Mouse (Mus musculus): Measurements from ENCODE around the gene Eif5b.
A peak's percentile ranks its signal among the peaks of the same experiment; 100 is the strongest.
"Not testable (repeated sequence)": the region's sequence is repeated elsewhere in the genome, so short reads cannot be mapped to it uniquely, and the experiment has no call there.

Eif5b gene

DNA sequence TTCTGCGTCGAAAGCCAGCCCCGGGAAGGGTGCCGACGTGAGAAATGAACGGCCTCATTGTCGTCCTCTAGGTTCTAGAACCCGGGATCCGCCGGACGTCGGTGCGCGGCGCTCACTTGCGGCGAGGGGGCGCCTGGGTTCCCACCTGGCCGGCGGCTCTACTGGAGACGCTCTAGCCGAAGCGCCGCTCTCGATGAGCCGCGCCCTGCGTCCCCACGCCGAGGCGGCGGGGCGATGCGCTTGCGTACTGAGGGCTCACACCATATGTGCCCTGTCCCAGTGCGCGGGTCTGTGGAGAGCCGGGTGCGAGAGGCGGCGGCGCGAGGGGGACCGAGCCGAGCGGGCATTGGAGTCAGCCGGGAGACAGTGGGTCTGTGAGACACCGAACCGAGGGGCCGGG, at the start of gene Eif5b, which contains the start of gene Txndc9:
Gene Eif5b (plus strand): TSS at position 144 of the 400 bp plus-strand sequence.
Gene Txndc9 (minus strand): TSS at position 27 of the 400 bp plus-strand sequence.
- DNase-seq (ENCODE audit: low spot score): peak; percentile 94

DNA sequence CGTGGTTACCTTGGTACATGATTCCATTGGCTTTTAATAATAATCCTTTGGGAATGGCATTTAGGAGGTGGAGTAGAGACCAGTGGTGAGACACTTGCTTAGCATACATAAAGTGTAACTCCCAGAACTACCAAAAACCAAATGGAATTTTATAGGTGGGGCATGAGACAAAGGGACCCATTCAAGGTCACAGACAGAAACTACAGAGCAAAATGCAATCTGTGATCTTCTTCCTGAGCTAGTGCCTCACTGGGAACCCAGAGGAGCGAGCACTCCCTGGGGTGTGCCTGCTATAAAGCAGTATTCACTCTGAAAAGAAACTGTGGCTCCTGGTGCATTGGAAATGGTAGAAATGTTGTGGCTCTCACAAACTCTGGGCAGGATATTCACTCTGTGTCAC, 48.9 kb upstream of the Eif5b start:
- no peak for DNase-seq (ENCODE audit: low spot score)

DNA sequence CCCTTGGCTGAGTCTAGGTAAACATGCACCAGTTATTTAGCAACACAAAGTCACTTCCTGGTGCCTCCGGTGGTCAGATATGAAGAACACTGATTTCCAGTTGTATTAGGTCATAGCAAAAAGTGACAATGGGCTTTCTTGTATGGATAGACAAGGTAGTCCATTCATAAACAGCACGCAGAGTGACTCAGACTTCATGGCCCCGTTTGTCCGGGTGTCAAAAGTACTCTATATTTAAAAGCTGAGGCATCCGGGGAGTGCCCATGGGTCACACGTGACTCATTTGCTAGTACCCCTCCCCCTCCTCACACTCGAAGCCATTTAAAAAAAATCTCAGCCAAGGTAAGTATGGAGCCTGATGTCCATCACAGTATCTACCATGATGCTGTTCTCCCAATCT, 43.0 kb upstream of the Eif5b start:
- no peak for DNase-seq (ENCODE audit: low spot score)

DNA sequence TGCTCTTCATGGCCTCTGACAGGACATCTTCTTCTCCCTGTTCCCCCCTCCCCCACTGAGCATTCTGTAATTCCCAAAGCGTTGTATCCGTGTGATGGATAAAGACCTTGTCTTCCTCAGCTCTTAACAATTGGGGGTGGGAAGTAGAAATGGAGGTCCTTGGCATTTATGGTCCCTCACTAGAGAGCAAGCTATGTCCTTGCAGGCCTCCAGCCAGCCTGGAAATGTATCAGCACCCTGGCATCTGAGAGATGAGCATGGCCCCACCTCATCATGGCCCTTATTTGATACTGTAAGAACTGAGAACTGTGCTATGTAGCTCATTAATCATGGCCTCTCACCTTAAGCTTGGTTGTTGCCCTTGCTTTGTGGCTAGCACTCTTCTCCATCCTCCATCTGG, 42.6 kb upstream of the Eif5b start:
- no peak for DNase-seq (ENCODE audit: low spot score)

DNA sequence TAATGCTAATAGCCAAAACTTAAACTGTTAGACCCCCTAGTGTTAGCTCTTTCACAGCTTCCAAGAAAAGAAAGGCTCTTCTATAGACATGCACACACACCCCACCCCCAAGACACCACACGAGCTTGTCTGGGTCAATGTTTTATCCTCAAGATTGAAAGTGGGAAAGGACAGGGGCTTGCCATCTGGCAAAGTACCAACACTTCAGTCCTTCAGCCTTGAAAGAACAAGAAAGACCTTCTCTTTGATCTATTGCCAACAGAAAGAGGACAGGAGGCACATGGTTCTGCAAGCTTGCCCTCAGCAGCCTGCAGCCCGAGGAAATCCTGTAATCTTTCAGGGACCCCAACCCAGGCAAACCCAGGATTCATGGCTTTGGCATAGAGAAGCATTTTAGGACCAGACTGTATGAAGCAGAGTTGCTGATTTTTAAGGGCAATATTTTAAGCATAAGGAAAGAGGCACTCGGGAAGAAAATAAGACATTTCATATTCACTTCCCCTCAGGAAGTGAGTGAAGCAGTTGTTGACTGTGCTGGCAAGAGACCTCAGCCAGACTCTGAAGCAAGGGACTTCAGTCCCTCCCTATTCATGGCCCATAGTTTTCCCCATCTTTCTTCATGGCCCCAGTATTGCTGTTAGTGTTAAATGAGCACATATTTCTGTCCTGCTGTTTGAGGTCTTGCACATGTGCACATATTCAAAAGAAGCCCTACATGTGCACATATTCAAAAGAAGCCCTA, 40.9 kb upstream of the Eif5b start:
- no peak for DNase-seq (ENCODE audit: low spot score)

DNA sequence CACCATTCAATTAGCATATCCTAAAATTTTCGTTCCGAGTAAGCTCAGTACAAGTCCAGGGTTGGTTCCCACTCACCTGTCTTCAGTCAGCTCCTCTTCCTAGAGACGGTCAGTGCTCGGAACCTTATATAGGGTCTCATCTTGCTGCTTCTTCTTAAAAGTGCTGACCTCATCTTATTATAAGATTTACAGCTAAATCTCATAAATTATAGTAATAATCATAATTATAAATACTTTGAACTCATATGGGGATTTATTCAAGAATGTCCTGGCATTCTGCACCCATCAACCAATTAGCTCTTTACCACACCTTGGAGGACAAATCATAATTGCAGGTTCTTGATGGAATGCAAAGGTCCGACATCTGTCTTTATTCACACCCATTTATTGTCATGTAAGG, 40.2 kb upstream of the Eif5b start, which contains the start of gene Lyg1:
Gene Lyg1 (minus strand): TSS at position 101 of the 400 bp plus-strand sequence.
- no peak for DNase-seq (ENCODE audit: low spot score)

DNA sequence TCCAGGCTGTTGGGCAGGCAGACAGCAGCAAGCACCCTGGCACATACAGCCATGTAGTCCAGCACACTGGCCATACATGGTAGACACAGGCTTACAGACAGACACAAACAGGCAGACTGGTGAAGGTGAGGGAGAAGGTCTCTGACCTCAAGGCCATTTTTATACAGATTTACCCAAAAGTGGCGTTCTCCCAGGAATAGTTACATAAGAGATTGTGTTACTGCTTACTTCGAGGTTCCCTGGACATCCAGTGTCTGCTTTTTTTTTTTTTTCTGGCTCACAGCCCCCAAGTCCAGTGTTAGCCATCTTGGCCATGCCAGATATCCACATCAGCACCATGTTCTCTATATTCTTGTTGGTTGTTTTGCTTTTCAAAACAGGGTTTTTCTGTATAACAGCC, 39.3 kb upstream of the Eif5b start:
- no peak for DNase-seq (ENCODE audit: low spot score)

DNA sequence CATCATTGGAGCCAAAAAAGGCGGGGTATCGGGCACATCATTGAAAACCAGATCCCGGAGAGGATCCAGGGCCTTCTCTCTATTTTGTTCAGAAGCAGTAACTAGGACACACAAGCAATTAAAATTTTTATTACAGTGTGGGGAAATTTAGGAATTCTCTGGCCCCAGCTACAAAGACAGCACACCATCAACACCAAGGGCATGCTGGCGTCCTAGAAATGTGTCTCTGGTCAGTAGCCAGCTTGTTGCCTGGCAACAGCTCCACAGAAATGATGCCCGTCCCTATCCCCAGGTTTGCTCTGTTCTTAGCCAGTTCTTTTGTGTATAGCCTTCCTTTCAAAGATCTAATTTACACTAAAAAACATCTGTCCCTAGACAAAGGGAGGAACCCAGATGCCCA, 38.3 kb upstream of the Eif5b start:
- no peak for DNase-seq (ENCODE audit: low spot score)

DNA sequence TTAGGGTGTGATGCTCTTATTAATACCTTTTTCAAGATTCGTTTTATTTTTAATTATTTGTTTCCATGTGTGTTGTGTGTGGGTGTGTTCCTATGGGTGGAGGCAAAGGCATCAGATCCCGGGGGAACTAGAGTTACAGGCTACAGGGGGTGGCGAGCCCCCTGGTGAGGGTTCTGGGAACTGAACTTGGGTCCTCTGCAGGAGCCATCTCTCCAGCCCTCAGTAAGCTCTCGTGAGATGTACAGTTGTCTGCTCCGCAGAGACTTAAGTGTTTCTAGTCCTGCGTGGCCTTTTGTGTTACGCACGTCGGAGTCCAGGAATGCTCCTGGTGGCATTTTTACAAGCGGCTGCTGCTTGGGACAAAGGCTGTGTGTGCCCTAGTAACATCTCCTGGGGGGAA, 32.2 kb upstream of the Eif5b start:
- DNase-seq (ENCODE audit: low spot score): no peak

DNA sequence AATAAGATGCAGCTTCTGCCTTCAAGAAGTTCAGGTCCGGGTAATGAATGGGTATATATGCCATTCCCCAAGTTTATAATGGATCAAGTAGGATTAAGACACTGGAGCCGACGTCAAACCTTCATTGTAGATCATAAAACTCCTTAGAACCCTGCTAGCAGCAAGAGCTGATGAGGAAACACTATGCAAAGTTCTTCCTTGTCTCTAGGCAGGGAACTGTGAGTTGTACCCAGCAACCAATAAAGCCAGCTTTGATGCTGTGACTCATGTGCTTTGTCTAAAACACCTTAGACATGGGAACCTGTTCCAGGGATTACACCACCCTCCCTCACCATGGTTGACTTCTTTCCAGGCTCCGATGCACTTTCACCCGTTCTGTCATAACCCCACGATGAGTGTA, 29.1 kb upstream of the Eif5b start:
- no peak for DNase-seq (ENCODE audit: low spot score)

DNA sequence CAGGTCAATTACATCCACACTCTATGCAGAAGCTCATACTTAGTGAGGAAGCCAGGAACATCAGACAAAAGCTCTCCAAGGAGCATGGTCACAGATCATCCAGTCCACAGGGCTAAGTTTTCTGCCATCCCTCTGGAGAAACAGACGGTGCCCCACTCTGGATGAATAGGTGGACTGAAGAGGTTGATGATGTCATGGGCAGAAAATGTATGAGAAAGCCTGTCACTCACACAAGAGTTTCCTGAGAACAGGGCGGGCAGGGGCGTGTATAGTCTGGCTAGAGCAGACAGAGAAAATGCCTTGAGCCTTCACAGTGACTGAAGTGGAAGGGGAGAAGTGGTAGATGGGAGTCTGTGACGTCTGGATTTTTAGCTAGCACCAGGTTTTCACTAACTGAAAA, 26.3 kb upstream of the Eif5b start:
- DNase-seq (ENCODE audit: low spot score): no peak

DNA sequence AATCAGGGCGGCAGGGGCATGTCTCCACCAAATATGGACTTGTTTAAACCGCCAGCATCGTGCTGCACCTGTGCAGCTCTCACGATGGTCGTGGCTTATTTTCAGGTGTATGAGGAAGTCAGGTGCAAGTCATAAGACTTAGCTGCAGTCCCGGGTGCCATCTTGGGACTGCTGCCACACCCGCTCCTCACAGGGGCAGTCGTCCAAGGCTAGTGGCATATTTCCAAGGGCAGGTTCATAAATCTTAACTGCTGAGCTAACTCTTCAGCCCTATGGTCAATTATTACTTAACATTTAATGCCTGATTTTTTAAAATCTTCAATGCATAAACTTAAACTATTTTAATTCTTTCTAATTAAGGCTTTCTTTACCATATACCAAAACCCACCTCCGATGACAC, 21.1 kb upstream of the Eif5b start:
- DNase-seq (ENCODE audit: low spot score): not testable (repeated sequence)

DNA sequence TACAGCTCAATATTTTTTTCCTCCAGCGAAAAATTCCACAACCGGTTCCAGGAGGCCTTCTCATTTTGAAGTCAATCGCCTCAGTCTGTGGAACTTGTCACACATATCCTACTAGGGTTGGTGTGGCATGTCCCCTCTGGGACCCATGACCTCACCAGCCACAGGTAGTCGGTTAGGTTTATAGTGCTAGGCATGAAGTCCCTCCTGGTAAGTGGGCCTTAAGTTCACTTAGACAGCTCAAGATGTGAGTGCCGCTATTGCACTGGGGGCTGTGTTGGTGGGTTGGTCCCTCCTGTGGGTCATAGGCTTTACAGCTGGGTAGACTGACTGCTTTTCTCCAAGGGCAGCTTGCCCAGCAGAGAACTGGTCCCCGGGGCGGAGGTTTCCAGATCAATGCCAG, 20.5 kb upstream of the Eif5b start:
- DNase-seq (ENCODE audit: low spot score): no peak

DNA sequence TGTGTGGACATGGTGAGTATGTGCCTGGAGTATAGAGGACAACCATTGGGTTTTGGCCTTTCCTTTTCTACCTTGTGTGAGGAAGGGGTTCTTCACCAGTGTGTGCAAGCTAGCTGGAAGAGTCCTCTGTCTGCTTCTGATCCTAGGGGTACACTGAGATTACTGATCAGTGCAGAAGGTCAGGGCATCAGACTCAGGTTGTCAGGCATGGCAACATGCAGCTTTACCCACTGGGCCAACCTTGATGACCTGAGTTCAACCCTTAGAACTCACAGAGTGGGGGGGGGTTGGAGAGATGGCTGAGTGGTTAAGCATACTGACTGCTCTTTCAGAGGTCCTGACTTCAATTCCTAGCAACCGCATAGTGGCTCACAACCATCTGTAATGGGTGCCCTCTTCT, 13.5 kb upstream of the Eif5b start:
- DNase-seq (ENCODE audit: low spot score): no peak

DNA sequence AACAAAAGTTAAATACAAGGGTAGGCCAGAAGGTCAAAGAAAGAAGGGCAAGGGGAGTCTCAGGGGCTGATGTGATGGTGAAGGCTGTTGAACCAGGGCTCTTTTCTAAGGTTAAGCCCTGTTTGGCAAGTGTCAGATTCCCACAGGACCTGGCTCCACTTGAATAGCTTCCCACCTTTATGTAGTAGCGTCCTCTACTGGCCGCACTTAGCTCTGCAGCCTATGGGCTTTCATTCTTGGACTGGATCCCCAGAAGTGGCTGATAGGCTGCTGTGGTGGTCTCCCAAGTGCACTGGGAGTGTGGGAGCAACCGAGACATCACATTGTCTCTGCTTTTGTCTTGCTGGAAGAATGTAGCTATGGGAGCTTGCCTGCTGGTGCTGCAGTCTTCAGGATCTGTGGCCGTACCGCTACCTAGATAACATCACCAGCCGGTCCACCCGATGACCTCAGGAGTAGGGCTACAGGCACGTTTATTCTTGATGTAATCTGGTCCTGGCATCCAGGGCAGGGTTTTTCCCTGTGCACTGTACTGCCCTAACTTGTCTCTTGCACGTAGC, 12.0 kb upstream of the Eif5b start:
- peak; percentile 51 for DNase-seq (ENCODE audit: low spot score)

DNA sequence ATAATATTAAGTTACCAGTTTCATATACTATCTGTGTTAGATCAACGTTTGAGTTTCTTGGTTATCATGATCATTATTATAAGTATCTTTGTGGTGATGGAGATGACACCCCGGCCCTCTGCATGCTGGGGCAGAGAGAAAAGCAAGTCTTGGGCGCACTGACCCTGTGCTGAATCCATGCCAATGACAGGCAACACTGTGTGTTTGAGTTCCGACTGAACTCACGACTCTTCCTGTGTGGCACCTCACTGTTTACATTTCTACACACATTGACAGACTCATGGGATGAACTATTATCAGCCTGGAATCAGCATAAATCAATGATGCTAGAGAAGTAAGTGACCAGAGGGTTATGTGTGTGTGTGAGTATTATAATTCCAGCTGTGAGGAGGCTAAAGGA, 10.0 kb upstream of the Eif5b start:
- no peak for DNase-seq (ENCODE audit: low spot score)

DNA sequence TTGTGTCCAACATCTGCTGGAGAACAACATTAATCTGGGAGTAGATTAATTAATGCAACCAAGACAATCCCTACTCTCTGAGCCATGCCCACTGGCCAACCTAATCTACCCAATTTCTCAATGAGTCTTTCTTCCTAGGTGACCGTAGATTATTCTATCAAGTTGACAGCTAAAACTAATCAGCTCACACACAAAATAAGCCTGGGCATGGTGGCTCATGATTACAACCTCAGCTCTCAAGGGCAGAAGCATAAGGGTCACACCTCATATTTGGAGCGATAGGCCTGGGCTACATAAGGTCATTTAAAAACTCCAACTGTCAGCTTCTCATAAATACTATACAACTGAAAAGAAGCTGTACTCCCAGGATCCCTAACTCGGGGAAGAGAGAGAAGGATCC, 1.6 kb upstream of the Eif5b start:
- no peak for DNase-seq (ENCODE audit: low spot score)

DNA sequence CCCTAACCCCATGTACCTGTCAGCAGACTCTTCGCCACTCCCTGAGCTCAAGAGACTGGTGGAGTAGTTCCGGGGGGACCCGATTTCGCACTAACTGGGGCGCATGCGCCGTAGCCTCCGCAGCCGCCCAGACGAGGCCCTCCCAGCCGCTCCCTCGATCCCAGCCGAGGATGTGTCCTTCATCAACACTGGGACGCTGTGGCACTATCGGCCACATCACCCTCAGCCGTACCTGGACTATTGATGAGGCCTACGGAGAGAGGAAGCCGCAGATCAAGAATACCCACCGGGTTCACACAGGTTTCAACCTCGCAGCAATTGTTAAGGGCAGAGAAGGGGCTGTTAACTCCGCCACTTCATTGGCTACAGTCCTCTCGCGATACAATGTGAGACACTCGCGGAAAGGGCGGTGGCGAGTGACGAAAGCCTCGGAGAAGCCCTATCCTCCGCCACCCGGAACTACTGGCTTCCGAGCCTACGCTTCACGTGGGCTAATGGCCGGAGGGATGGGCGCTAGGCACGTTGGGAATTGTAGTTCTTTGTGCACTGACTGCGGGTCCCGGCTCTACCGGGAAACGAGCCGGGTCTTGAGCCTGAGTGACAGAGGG, 829 bp upstream of the Eif5b start:
- peak; percentile 98 for DNase-seq (ENCODE audit: low spot score)

DNA sequence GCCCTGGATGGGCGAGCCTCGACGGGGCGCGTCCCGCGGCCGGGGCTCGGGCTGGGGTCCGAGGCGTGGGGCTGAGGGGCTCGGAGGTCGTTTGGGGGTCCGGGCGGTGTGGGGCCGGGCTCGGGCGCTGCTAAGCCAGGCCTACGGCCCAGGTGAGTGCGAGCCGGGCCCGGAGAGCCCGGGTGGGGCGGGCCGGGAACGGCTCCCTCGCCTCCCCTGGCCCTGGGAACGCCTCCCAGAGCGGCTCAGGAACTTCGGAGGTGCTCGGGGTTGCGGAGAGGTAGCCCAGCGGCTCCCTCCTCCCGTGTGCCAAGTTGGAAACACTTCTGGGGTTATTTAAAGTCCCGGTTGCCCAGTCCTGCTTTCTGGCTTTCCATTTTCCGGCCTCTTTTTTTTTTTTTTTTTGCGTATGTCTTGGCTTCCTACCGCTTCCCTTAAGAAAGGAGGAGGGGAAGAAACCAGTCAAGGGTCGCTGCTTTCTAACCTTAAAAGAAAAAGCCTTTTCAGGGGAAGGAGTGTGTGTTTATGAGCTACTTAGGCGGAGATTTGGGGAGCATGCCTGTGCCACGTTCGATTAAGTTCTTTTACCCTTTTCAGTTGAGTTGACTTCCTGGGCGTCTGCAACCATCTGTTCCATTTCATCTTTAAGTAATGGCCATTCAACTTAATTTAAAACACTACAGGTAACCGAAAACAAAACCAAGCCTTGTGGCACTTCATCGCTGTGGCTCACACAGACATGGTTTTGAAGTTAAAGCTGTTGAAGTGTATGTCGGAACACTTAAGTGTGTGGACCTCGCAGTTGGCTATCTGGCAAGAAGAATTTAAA, 775 bp downstream of the Eif5b start:
- DNase-seq (ENCODE audit: low spot score): peak; percentile 14

DNA sequence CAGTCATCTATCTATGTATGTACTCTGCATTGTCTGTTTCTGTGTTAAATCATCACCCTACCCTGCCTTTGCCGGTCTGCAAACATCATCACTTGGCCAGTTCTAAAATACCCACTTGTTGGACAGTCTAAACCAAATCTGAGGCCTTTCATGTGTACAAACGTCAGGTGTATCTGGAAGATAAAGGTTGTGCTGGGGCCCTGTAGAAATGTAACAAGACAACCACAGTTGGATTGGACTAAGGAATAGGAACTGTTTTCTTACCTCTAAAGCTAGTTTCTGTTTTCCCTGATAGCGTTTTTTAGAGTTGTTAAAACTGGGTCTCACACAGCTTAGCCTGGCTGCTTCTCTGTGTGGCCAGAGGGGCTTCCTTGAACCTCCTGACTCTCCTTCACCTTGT, 1.7 kb downstream of the Eif5b start:
- DNase-seq (ENCODE audit: low spot score): no peak

DNA sequence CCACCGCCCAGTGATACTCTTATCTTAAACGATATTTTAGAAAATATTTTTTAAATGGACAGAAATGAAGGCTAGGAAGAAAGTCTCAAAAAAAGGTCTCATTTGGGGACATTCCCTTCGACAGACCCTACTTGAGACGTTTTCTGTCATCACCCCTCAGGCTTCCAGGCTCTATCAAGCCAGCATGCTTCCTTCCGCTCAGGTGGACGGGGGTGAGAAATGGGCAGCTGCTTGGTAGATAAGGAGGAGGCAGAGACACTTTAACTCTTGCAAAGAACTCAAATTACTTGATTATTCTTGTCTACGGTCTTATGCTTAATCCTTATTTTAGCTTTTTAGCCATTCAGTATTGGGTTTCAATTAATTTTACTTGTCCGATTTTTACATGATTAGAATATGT, 3.0 kb downstream of the Eif5b start:
- DNase-seq (ENCODE audit: low spot score): no peak

DNA sequence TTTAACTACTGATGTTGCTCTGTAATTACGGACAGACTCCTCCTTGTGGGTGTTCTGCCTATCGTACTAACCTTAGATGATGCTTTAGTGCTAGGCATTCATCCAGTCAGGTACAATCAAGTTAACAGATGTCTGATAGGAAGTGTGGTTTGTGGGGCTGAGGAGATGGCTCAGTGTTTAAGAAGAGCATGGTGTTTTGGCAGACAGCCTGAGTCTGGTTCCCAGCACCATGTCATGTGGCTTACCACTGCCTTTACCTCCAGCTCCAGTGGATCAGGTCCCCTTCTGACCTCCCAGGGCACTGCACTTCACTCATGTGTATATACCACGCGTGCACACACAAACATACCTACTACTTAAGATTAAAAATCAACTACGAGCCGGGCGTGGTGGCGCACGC, 4.1 kb downstream of the Eif5b start:
- no peak for DNase-seq (ENCODE audit: low spot score)

DNA sequence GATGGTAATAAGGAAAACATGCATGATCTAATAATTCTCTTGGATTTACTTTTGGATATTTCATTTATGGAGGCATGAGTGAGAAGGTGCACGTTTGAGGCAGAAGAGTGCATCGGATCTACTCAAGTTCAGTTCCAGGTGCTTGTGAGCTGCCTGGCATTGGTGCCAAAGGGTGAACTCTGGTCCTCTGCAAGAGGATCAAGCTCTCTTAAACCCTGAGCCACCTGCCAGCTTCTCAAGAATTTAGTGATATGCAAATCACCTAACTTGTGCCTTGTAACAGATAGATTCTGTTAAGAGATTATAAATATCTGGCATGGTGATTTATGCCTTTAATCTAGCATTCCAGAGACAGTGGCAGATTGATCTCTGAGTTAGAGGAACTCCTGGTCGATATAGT, 5.2 kb downstream of the Eif5b start:
- DNase-seq (ENCODE audit: low spot score): no peak

Data from urinary bladder, postnatal 14 days (tissue).